Mouse (Mus musculus): ENCODE measurements around the gene Tor1b.

DNA sequence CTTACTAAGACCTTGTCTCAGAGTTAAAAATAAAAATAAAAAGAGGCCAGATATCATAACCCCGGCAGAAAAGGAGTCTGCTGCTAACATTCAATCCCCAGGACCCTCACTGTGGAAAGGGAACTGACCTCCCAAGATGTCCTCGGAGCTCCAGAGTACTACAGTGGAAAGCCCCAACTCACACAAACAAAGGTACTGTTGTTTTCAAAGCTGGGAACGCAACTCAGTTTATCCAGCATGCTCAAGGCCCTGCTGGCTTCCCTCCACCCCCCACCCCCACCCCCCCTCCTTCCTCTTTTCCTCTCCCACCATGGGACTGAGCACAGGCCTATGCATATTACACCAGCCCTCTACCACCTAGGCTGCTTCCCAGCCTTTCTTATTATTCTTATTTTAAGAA is 37.9 kb upstream of the Tor1b start:
- TF ChIP-seq CHD1 (IDR thresholded peaks at IDR 0.05; ENCODE audit: low read depth, low read length) (no peak), POLR2A (IDR thresholded peaks at IDR 0.05; ENCODE audit: control insufficient read depth in 1 of 2, insufficient read depth in 1 of 2, low read depth in 1 of 2, low read length in 2 of 2, poor library complexity in 1 of 2) (no peak), GATA1 (IDR thresholded peaks at IDR 0.05; ENCODE audit: low read depth, low read length) (no peak), CTCF (IDR thresholded peaks at IDR 0.05 in 2 of 3, conservative IDR thresholded peaks at IDR 0.05 in 1 of 3; ENCODE audit: control insufficient read depth in 1 of 3, insufficient read depth in 1 of 3, low read depth in 2 of 3, low read length in 3 of 3, poor library complexity in 1 of 3, severe bottlenecking in 1 of 3) (no peak)
